Mouse (Mus musculus): ENCODE measurements around the gene Cyp2d11.

DNA sequence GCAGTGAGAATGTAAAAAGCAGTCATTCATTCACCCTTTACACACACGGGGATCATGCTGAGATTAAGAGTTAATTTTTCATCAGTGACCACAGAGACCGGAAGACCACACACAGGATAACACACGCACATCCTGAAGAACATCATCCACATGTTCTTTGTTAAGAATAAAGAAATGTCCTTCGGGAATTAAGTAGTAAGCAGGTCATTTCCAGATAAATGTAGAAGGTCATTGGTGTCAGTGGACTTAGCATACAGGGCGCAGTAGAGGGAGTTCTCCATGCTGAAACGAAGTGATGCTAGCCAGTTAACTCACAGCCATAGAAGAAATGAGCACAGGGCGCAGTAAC lies 13.1 kb downstream of the Cyp2d11 start:
- no peak for TF ChIP-seq POLR2A (IDR thresholded peaks at IDR 0.05; ENCODE audit: borderline replicate concordance, low read depth, low read length)
- TF ChIP-seq CTCF (IDR thresholded peaks at IDR 0.05; ENCODE audit: low read depth, low read length), result no peak
